Mouse (Mus musculus): ENCODE data around the gene Inpp4a. TPM values are rescaled to one million over a fixed set of nuclear protein-coding genes. Genes with fewer than 3 reads are reported as not detected.

Inpp4a gene
- polyA plus RNA-seq, 1 experiment from 2014 or later = 11.3 TPM

- DNase-seq (ENCODE audit: low spot score) = no peak
- Histone ChIP-seq H3K27ac (no peak overlapping the region), H3K9me3 (replicated peaks) (no peaks in the 10 kb centered on the region), H3K4me1 (peaks cover 3% of the 10 kb centered on the region), H3K27me3 (ENCODE audit: low read depth, poor library complexity, severe bottlenecking) (no peaks in the 10 kb centered on the region), H3K4me3 (no peak overlapping the region), H3K36me3 (no peaks in the 10 kb centered on the region)
- WGBS = 82% methylated on average over 9 of the region's 9 CpGs
Observed at GRCm38 (mm10) chr1:37305691-37306287, 6.1 kb downstream of the Inpp4a start.

- Histone ChIP-seq H3K27ac (no peak overlapping the region), H3K4me3 (no peak overlapping the region), H3K27me3 (ENCODE audit: low read depth, poor library complexity, severe bottlenecking) (no peaks in the 10 kb centered on the region), H3K36me3 (no peaks in the 10 kb centered on the region), H3K9me3 (replicated peaks) (no peaks in the 10 kb centered on the region), H3K4me1 (no peaks in the 10 kb centered on the region)
- no peak for DNase-seq (ENCODE audit: low spot score)
- WGBS = 86% methylated on average over 2 of the region's 2 CpGs
Observed at GRCm38 (mm10) chr1:37307586-37307985, 7.9 kb downstream of the Inpp4a start.

DNA sequence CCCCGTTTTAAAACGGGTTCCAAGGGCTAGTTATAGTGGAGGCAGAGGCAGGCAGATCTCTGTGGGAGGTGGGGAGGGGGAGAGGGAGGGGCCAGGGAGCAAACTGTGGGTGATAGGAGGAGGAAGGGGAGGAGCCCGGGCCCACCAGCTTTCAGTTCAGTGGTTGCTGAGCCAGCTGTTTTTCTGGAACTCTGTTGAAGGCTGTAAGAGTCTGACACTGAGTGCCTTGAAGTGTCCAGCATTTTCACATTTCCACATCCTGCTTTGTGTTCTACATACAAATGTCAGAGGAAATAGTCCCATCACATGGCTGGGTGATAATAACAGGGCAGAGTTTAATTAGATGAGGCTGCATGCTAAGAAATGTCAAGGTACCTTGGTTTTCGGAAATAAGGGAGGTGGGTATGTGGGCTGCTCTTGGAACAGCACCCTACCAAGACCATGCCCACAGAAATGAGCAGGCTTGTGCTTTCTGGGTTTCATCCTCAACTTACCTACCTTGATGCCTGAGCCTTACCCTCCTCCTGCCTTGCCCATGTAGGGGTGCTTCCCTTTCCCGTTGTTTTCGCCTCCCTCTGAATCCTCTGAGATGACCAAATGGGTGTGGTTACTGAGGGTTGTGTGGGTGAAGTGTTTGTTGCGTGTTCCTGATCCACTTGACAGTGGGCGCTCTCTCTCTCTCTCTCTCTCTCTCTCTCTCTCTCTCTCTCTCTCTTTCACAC is 8.5 kb downstream of the Inpp4a start:
- no peak for DNase-seq (ENCODE audit: low spot score)
- WGBS = 87% methylated on average over 8 of the region's 8 CpGs
- Histone ChIP-seq H3K27me3 (ENCODE audit: low read depth, poor library complexity, severe bottlenecking) (no peaks in the 10 kb centered on the region), H3K4me1 (no peaks in the 10 kb centered on the region), H3K4me3 (no peak overlapping the region), H3K27ac (no peak overlapping the region), H3K9me3 (replicated peaks) (no peaks in the 10 kb centered on the region), H3K36me3 (no peaks in the 10 kb centered on the region)

GRCm38 (mm10) chr1:37308743-37309100 is 9.1 kb downstream of the Inpp4a start:
- no peak overlapping the region for H3K27ac ChIP-seq
- no peak for DNase-seq (ENCODE audit: low spot score)
- no peaks in the 10 kb centered on the region for H3K27me3 ChIP-seq (ENCODE audit: low read depth, poor library complexity, severe bottlenecking)
- no peaks in the 10 kb centered on the region for H3K4me1 ChIP-seq
- 66% methylated on average over 3 of the region's 3 CpGs for WGBS
- H3K36me3 ChIP-seq = no peaks in the 10 kb centered on the region
- no peak overlapping the region for H3K4me3 ChIP-seq
- H3K9me3 ChIP-seq (replicated peaks) = no peaks in the 10 kb centered on the region

GRCm38 (mm10) chr1:37309939-37310515 is 10.4 kb downstream of the Inpp4a start:
- H3K4me3 ChIP-seq = no peak overlapping the region
- no peaks in the 10 kb centered on the region for H3K9me3 ChIP-seq (replicated peaks)
- no peaks in the 10 kb centered on the region for H3K27me3 ChIP-seq (ENCODE audit: low read depth, poor library complexity, severe bottlenecking)
- no peak for DNase-seq (ENCODE audit: low spot score)
- H3K27ac ChIP-seq = no peak overlapping the region
- no peaks in the 10 kb centered on the region for H3K36me3 ChIP-seq
- WGBS = 98% methylated on average over 4 of the region's 4 CpGs
- peaks cover 9% of the 10 kb centered on the region for H3K4me1 ChIP-seq

GRCm38 (mm10) chr1:37314338-37314737 is 14.7 kb downstream of the Inpp4a start:
- H3K27ac ChIP-seq = 0 out of 2 replicates have a peak overlapping the region, but pooled peaks have one; percentile 1
- DNase-seq (ENCODE audit: low spot score) = no peak
- H3K9me3 ChIP-seq (replicated peaks) = no peaks in the 10 kb centered on the region
- 52% methylated on average over 7 of the region's 7 CpGs for WGBS
- H3K36me3 ChIP-seq = no peaks in the 10 kb centered on the region
- H3K4me3 ChIP-seq = no peak overlapping the region
- no peaks in the 10 kb centered on the region for H3K27me3 ChIP-seq (ENCODE audit: low read depth, poor library complexity, severe bottlenecking)
- H3K4me1 ChIP-seq = peaks cover 9% of the 10 kb centered on the region

GRCm38 (mm10) chr1:37317644-37318285 is 18.1 kb downstream of the Inpp4a start:
- H3K4me1 ChIP-seq = peaks cover 9% of the 10 kb centered on the region
- WGBS = 79% methylated on average over 7 of the region's 7 CpGs
- H3K27ac ChIP-seq = no peak overlapping the region

GRCm38 (mm10) chr1:37318558-37318957 is 18.9 kb downstream of the Inpp4a start:
- peaks cover 9% of the 10 kb centered on the region for H3K4me1 ChIP-seq
- no peak for DNase-seq (ENCODE audit: low spot score)
- no peak overlapping the region for H3K4me3 ChIP-seq
- H3K9me3 ChIP-seq (replicated peaks) = no peaks in the 10 kb centered on the region
- no peak overlapping the region for H3K27ac ChIP-seq
- WGBS = 93% methylated on average over 2 of the region's 2 CpGs
- no peaks in the 10 kb centered on the region for H3K36me3 ChIP-seq
- no peaks in the 10 kb centered on the region for H3K27me3 ChIP-seq (ENCODE audit: low read depth, poor library complexity, severe bottlenecking)

More at GRCm38 (mm10) chr1:37317644-37318285, 18.1 kb downstream of the Inpp4a start:
- H3K36me3 ChIP-seq = no peaks in the 10 kb centered on the region
- H3K27me3 ChIP-seq (ENCODE audit: low read depth, poor library complexity, severe bottlenecking) = no peaks in the 10 kb centered on the region
- H3K9me3 ChIP-seq (replicated peaks) = no peaks in the 10 kb centered on the region
- no peak overlapping the region for H3K4me3 ChIP-seq
- DNase-seq (ENCODE audit: low spot score) = no peak

- WGBS = 95% methylated on average over 2 of the region's 2 CpGs
- Histone ChIP-seq H3K27me3 (ENCODE audit: low read depth, poor library complexity, severe bottlenecking) (no peaks in the 10 kb centered on the region), H3K4me3 (no peak overlapping the region), H3K4me1 (peaks cover 8% of the 10 kb centered on the region), H3K36me3 (no peaks in the 10 kb centered on the region), H3K9me3 (replicated peaks) (no peaks in the 10 kb centered on the region), H3K27ac (no peak overlapping the region)
- DNase-seq (ENCODE audit: low spot score) = no peak
Observed at GRCm38 (mm10) chr1:37322690-37323089, 23.0 kb downstream of the Inpp4a start.

GRCm38 (mm10) chr1:37323208-37323607 is 23.5 kb downstream of the Inpp4a start:
- 84% methylated on average over 4 of the region's 4 CpGs for WGBS
- Histone ChIP-seq H3K4me3 (no peak overlapping the region), H3K36me3 (no peaks in the 10 kb centered on the region), H3K4me1 (peaks cover 8% of the 10 kb centered on the region), H3K27ac (no peak overlapping the region), H3K27me3 (ENCODE audit: low read depth, poor library complexity, severe bottlenecking) (no peaks in the 10 kb centered on the region), H3K9me3 (replicated peaks) (no peaks in the 10 kb centered on the region)
- no peak for DNase-seq (ENCODE audit: low spot score)

DNA sequence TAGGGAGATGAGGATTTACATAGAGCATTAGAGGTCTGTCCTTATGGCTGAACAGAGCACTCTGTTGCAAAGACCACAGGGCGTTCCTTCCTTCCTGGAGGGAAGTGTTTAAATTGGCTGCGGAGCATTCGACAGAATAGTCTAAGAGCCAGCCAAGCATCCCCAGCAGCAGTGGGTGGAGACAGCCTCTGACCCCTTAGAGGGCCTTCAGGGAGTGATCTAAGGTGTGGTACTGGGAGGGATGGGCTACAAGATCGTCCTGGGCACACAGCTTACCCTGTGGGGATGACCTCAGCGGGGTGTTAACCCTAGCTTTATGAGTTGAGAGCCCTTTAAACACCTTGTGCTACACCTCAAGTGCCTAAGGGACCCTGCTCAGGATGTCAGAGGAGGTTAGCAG is 24.9 kb downstream of the Inpp4a start:
- WGBS = 36% methylated on average over 5 of the region's 5 CpGs
- Histone ChIP-seq H3K36me3 (no peaks in the 10 kb centered on the region), H3K27me3 (ENCODE audit: low read depth, poor library complexity, severe bottlenecking) (no peaks in the 10 kb centered on the region), H3K27ac (no peak overlapping the region), H3K4me1 (peaks cover 8% of the 10 kb centered on the region), H3K9me3 (replicated peaks) (no peaks in the 10 kb centered on the region), H3K4me3 (no peak overlapping the region)
- no peak for DNase-seq (ENCODE audit: low spot score)

DNA sequence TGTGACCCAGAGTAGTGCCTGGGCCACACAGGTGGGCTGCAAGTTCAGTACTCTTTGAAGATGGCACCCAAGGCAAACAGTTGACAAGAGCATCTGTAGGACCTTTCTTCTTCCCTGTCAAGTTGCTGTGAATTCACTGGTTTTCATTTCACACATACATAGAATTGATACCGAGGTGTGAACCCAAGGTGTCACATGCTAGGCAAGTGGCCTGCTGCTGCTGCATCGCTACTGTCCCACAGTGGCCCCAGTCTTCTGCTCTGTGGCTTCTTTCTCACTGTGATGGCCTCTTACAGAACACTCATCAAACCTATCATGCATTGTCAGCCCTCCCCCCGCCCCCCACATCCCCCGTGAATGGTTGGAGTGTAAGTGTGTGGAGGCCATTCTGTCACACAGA is 27.6 kb downstream of the Inpp4a start:
- Histone ChIP-seq H3K36me3 (no peaks in the 10 kb centered on the region), H3K27me3 (ENCODE audit: low read depth, poor library complexity, severe bottlenecking) (no peaks in the 10 kb centered on the region), H3K4me1 (peaks cover 8% of the 10 kb centered on the region), H3K27ac (no peak overlapping the region), H3K9me3 (replicated peaks) (no peaks in the 10 kb centered on the region), H3K4me3 (no peak overlapping the region)
- WGBS = 43% methylated on average over 4 of the region's 4 CpGs
- no peak for DNase-seq (ENCODE audit: low spot score)

GRCm38 (mm10) chr1:37329132-37329531 is 29.5 kb downstream of the Inpp4a start:
- Histone ChIP-seq H3K27ac (no peak overlapping the region), H3K4me1 (peaks cover 8% of the 10 kb centered on the region), H3K9me3 (replicated peaks) (no peaks in the 10 kb centered on the region), H3K4me3 (no peak overlapping the region), H3K27me3 (ENCODE audit: low read depth, poor library complexity, severe bottlenecking) (no peaks in the 10 kb centered on the region), H3K36me3 (no peaks in the 10 kb centered on the region)
- DNase-seq (ENCODE audit: low spot score) = no peak
- 87% methylated on average over 3 of the region's 3 CpGs for WGBS

Measured in limb, embryonic 10.5 days (tissue).